Mouse (Mus musculus): Measurements from ENCODE around the gene F2r.

- TF ChIP-seq EP300 (IDR thresholded peaks at IDR 0.05) = no peak
- no peak for TF ChIP-seq CTCF (IDR thresholded peaks at IDR 0.05)
Measured at GRCm38 (mm10) chr13:95626696-95627095, 8.4 kb upstream of the F2r start.

Measured in lung, postnatal 0 days (tissue).